Mouse (Mus musculus) mouse trophoblast stem cell (cell line): ENCODE measurements around the gene Nudt4.

Source experiments
- in situ Hi-C, 2 experiments: fragments of 300-500 bp; cut with MseI, MboI; formaldehyde crosslinking; loops; 2 replicates in 1 of 2; 3 replicates in 1 of 2; pipeline ENCODE4 v1.15.1; 2025

Nudt4 gene

DNA sequence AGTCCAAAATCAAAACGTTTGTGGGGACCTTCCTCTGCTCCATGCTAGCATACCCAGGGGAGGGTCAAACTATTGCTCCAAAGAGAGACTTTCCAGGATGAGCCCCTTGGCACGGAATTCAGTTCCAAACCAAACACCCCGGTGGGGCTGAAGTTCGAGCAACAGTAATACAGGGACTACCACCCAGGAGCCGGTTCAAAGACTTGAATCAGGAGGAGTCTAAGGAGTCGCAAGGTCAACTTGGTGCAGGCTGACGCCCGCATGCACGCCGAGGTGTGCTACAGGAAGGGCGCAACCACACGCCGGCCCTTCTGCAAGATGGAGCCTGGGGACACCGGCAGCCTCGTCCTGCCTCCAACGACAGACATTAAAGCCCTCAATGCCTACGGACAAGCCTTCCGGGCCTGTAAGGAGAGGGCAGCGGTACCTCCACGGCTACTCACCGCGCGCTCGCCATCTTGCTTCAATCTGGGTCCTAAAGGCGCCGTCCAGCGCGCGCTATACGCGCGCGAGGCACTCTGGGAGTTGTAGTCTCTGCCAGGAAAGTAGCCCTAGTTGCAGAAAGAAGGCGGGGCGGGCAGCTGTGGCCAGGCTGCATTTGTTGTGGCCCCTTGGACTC, 62.4 kb downstream of the Nudt4 start, which contains the start of gene Mrpl42:
Gene Mrpl42 (minus strand): TSS at position 478 of the 619 bp plus-strand sequence.
- in situ Hi-C loops, result no loop called here

DNA sequence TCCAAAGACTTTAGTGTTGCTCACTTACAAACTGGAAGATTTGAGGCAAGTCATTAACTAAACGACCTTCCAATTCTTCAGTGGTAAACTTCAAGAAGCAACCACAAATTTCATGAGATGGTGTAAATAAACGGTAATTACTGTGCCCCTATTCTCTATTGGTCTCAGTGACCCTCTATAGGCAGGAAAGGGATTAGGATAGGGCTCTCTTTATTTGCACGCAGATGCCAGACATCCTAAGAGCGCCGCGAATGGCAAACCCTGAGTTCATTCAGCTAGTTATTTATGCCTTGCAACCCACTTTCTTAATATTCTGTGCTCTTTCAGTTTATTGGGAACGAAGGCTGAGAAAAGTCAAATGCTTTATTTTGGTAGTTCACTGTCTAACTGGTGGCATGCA, 62.9 kb downstream of the Nudt4 start:
- in situ Hi-C loops, result no loop called here
